Mouse (Mus musculus) kidney, postnatal 0 days (tissue): ENCODE data around the gene Zscan21. TPM values are rescaled to one million over a fixed set of nuclear protein-coding genes. Genes with fewer than 3 reads are reported as not detected.

Experiments used
- ATAC-seq: fragments of 200-750 bp; cut with Nextera tagmentation; replicated peaks from 2 replicates; pipeline ENCODE4 v1.8.0; 2017; ENCODE audit warnings: low read depth, moderate number of reproducible peaks, moderate TSS enrichment, moderate library complexity; ENCODE audit not compliant: low FRiP score
- DNase-seq: peaks from one replicate; pipeline ENCODE4 v3.0.0-alpha.2; 2016; ENCODE audit warnings: low spot score
- H3K27ac ChIP-seq: fragments of 300-500 bp; sonication (generic); 2 replicates; pipeline ENCODE4 v1.5.1; 2014; ENCODE audit warnings: mild to moderate bottlenecking
- H3K27me3 ChIP-seq: fragments of 300-500 bp; sonication (generic); 2 replicates; pipeline ENCODE4 v1.6.1; 2014; ENCODE audit warnings: low read length, mixed read lengths; ENCODE audit not compliant: insufficient read depth
- H3K36me3 ChIP-seq: fragments of 300-500 bp; sonication (generic); 2 replicates; pipeline ENCODE4 v1.6.1; 2014; ENCODE audit warnings: low read length, mixed read lengths; ENCODE audit not compliant: insufficient read depth
- H3K4me1 ChIP-seq: fragments of 300-500 bp; sonication (generic); replicated peaks from 2 replicates; pipeline ENCODE4 v1.6.1; 2014; ENCODE audit warnings: antibody characterized with exemption, low read length, mixed read lengths; ENCODE audit not compliant: insufficient read depth
- H3K4me2 ChIP-seq: fragments of 300-500 bp; sonication (generic); 2 replicates; pipeline ENCODE4 v1.6.1; 2014; ENCODE audit warnings: mild to moderate bottlenecking, low read length, moderate library complexity, mixed read lengths
- H3K4me3 ChIP-seq: fragments of 300-500 bp; sonication (generic); replicated peaks from 2 replicates; pipeline ENCODE4 v1.5.1; 2014; ENCODE audit warnings: low read depth, low read length
- H3K9ac ChIP-seq: fragments of 300-500 bp; sonication (generic); 2 replicates; pipeline ENCODE4 v1.6.1; 2014; ENCODE audit warnings: low read depth, low read length
- H3K9me3 ChIP-seq: fragments of 300-500 bp; sonication (generic); replicated peaks from 2 replicates; pipeline ENCODE4 v1.6.1; 2016; ENCODE audit warnings: low read length, inconsistent platforms, mixed read lengths
- CTCF ChIP-seq: IDR thresholded peaks from 2 replicates; pipeline ENCODE4 v1.5.1; 2016; ENCODE audit warnings: antibody characterized with exemption, low read depth, mild to moderate bottlenecking, moderate library complexity
- WGBS: fragments of 180-500 bp; shearing (Covaris S2); extraction: QIAGEN DNeasy Blood & Tissue Kit; methylation state at CpG from one replicate; pipeline ENCODE4 v1.1.7; 2014; 5-methylcytosine and 5-hydroxymethylcytosine counted together
- polyA plus RNA-seq: library from polyadenylated mRNA; unstranded; fragments of >200 nt; fragmentation: Nextera tagmentation; extraction: Ambion mirVana; gene quantifications from 2 replicates; pipeline ENCODE4 v1.2.1, GENCODE M21; 2015

The Zscan21 gene
- polyA plus RNA-seq, 1 experiment from 2014 or later, result 45.3 TPM

DNA sequence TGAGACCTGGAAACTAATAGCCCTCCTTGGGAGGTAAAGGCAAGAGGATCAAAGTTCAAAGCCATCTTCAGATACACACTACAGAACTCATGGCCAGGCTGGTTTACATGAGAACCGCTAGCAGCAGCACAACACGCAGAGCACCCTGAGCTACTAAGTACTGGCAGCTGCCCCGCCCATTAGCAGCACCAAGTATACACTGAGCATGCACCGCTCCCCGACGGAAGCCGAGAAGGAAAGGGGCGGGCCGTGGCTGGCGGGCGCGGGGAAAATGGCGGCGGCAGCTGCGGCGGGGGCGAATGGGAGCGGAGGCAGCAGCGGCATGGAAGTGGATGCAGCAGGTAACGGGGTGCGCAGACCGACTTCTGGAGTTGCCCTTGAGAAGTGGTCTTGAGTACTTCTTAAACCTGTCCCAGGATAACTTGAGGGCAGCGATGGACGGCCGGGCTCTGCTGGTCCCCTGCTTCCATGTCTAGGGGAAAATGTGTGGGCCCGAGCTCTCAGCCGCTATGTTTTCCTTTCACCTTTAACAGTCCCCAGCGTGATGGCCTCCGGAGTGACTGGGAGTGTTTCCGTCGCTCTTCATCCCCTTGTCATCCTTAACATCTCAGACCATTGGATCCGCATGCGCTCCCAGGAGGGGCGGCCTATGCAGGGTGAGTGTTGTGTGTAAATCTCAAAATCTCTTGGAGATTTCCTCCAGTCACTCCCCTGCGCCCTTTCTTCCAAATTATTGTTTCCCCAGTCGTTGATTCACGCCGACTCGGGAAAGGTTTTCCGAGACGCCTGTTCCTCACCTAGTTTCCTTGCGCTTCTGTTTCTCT, 44.4 kb downstream of the Zscan21 start, which contains the start of gene Cops6:
Cops6 (plus strand) TSS at position 230 of the 824 bp plus-strand sequence.
- H3K4me1 ChIP-seq, result no peaks in the 10 kb centered on the region; the same call in 1 of the 2 replicates
- DNase-seq, result peak; percentile 98
- H3K27me3 ChIP-seq, result no peaks in the 10 kb centered on the region
- no peaks in the 10 kb centered on the region for H3K9me3 ChIP-seq
- peak within 1 kb of the TSS; percentile 70; the same call in 1 of the 2 replicates for H3K27ac ChIP-seq
- TF ChIP-seq CTCF, result no peak
- H3K4me3 ChIP-seq, result peak within 1 kb of the TSS; percentile 62
- peak within 1 kb of the TSS; percentile 77 for H3K4me2 ChIP-seq
- H3K9ac ChIP-seq, result peak within 1 kb of the TSS; percentile 71
- under 1% methylated on average over 42 of the region's 42 CpGs for WGBS
- peaks cover 30% of the 10 kb centered on the region for H3K36me3 ChIP-seq
- ATAC-seq, result peak; percentile 92

DNA sequence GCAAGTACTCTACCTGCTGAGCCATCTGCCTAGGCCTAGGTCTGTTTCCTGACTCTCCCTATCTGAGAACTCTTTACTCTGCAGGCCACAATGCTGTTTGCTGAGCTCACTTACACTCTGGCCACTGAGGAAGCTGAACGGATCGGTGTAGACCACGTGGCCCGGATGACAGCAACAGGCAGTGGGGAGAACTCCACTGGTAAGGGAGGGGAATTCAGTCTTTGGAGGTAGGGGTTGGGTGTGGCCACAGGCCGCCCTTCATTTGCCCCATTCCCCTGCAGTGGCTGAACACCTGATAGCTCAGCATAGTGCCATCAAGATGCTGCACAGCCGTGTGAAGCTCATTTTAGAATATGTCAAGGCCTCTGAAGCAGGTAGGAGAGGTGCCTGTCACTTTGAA, 46.3 kb downstream of the Zscan21 start:
- 74% methylated on average over 6 of the region's 6 CpGs for WGBS

DNA sequence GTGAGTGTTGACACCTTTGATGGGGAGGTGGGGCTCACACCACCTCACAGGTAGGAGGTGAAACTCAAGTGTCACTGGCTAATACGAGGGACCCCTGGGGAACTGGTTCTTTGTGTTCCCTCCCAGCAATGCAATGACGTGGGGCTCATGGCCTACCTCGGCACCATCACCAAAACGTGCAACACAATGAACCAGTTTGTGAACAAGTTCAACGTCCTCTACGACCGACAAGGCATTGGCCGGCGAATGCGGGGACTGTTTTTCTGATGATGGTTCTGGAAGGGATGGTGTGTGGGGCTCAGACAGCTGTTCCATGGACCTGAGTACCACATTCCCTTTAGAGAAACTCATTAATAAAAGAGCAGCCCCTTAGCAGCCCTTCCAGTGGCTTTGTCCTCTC, 46.9 kb downstream of the Zscan21 start:
- ATAC-seq (no peak), DNase-seq (no peak)
- Histone ChIP-seq H3K9me3 (no peaks in the 10 kb centered on the region), H3K9ac (no peak overlapping the region), H3K4me1 (no peaks in the 10 kb centered on the region; the same call in 1 of the 2 replicates), H3K4me2 (no peak overlapping the region), H3K36me3 (peaks cover 53% of the 10 kb centered on the region), H3K4me3 (no peak overlapping the region), H3K27me3 (no peaks in the 10 kb centered on the region), H3K27ac (no peak overlapping the region)
- 61% methylated on average over 10 of the region's 10 CpGs for WGBS
- no peak for TF ChIP-seq CTCF

More for the DNA sequence above, 46.3 kb downstream of the Zscan21 start:
- Histone ChIP-seq H3K4me1 (no peaks in the 10 kb centered on the region; the same call in 1 of the 2 replicates), H3K4me2 (no peak overlapping the region), H3K4me3 (no peak overlapping the region), H3K27ac (no peak overlapping the region), H3K9ac (no peak overlapping the region), H3K9me3 (no peaks in the 10 kb centered on the region), H3K36me3 (peaks cover 48% of the 10 kb centered on the region), H3K27me3 (no peaks in the 10 kb centered on the region)
- TF ChIP-seq CTCF, result no peak
- ATAC-seq (no peak), DNase-seq (no peak)

DNA sequence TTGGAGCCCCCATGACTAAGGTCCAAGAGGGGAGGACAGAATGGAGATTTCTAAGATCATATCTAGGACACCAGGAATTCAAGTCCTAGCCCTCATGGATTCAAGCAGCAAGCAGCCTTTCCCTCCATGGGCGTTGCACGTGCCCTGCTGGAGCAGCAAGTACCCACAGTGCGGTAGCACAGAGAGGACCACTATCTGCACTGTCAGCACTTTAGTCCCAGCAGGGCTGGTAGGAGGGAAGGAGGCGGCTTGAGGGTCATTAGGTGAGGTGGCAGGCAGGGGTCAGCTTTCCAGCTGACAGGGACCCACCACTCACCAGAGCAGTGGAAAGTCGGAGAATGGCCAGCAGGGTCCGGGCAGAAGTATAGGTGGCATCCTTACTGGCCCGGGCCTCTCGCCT, 48.9 kb downstream of the Zscan21 start:
- Histone ChIP-seq H3K27ac (no peak overlapping the region), H3K9ac (no peak overlapping the region), H3K4me2 (no peak overlapping the region), H3K4me3 (no peak overlapping the region), H3K4me1 (peaks cover 6% of the 10 kb centered on the region), H3K9me3 (no peaks in the 10 kb centered on the region), H3K27me3 (no peaks in the 10 kb centered on the region), H3K36me3 (peaks cover 57% of the 10 kb centered on the region)
- WGBS, result 68% methylated on average over 8 of the region's 8 CpGs
- ATAC-seq (no peak), DNase-seq (no peak)
- TF ChIP-seq CTCF, result no peak

DNA sequence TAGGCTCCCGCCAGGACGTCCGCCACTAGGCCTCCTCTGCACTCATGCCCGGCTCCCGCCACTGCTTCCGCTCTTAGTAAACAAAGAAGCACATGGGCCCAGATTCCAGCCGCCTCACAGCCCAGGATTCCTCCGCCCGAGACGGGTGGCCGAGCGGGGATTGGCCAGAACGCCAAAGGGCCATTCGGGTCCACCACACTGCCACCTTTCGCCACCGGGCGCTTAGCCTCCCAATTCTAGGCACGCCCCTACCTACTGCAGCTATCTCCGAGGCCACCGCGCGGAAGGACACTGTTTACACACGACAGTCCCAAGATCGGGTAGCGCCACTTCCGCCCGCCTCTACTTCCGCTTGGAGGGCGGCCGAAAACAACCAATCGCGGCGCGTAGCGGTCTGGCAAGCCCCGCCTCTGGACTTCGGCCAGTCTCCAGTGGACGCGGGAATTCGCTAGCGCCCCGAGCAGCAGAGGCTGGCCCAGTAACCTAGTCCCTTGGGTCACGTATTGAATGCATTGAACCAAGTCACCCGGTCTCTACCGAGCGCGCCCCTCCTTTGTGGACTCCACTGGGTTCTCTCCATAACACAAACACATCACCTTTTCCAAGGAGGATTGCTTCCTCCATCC, 54.3 kb downstream of the Zscan21 start:
- peak; percentile 98 for DNase-seq
- under 1% methylated on average over 47 of the region's 47 CpGs for WGBS
- H3K36me3 ChIP-seq, result peaks cover 36% of the 10 kb centered on the region
- no peaks in the 10 kb centered on the region for H3K9me3 ChIP-seq
- H3K4me3 ChIP-seq, result peak overlapping the region; percentile 62
- peak overlapping the region; percentile 71 for H3K9ac ChIP-seq
- TF ChIP-seq CTCF, result peak; percentile 44; the same call in 1 of the 2 replicates
- peaks cover 10% of the 10 kb centered on the region; the same call in 1 of the 2 replicates for H3K4me1 ChIP-seq
- peak overlapping the region; percentile 87 for H3K27ac ChIP-seq
- ATAC-seq, result peak; percentile 89
- H3K27me3 ChIP-seq, result no peaks in the 10 kb centered on the region
- H3K4me2 ChIP-seq, result peak overlapping the region; percentile 96
